Mouse (Mus musculus) brain, embryonic 18.5 days (tissue): ENCODE results near the gene Lrmda.

Experiments
- DNase-seq: peaks from one replicate; pipeline ENCODE4 v3.0.0-alpha.2; 2012; ENCODE audit warnings: low read depth, low spot score

Lrmda gene

DNA sequence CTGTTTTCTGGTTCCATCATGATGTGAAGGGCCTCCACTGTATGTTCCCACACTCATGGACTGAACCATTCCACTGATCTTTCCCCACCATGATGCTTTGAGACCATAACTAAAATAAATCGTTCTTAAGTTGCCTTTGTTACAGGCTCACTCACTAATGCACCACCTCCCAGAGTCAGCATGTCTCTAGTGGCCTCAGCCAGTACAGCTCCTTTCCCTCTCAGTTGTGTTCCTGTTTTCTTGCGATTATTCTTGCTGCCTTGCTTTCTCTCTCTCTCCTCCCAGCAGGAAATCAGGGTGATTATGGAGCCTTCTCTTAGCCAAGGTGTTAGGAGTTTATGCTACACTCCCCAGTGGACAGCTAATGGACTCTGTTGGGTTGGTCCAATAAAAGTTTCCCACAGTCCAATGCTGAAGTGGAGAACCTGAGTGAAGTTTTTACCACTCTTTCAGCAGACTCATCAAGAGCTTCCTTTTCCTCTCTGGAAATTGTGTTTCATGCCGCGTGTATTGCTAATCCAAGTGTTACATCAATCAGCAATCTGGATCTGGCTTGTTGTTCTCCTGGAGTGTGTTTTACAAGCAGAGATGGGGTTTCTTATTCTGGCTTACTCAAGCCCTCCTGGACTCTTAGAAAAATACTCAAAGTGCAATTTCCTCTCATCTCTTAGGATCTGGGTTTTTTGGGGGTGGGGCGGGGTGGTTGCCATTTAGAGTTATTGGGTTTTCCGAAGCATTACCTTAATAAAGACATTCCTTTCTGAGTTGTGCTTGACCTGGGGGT lies 490.4 kb downstream of the Lrmda start:
- DNase-seq, result no peak

DNA sequence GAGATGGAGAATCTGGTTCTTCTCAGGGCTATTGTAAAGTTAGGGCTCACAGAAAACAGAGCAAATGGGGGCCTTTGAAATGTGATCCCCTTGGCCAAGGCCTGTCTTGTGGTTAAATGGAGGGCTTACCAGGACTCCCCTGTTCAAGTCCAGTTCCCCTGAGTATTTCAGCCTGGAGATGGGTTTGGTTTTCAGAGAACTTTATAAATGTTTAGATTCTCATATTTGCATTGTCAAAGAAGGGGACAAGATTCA lies 490.9 kb downstream of the Lrmda start:
- no peak for DNase-seq

DNA sequence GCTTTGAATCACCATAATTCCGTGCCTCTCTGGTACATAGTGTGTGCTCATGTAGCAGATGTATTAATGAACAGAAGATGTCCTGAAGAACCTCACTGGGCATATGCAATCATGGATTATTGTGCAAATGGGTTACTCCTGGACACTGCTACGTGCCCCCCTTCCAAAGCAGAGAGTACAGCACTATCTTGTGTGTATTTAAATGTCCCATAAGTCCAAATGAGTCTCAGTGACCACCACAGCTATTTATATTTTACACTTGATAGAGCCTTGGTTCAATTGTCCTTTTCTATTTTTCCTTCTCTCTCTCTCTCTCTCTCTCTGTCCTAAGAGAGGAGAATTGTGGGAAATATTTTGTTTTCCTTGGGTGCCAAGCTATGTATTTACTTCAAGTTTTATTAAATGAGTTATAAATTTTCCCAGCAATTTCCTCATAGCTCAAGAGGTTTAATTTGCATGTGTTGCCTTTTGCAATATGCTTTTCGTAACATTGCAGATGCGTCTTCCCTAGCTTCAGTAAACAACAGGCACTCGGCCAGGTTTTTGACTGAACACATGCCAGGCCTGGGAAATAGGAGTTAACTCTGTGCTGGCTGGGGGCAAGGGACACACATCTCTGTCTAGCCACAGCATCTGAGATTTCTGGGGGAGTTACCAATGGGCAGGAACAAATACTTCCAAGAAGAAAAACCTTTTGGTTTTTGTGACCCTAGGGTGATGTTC lies 495.0 kb downstream of the Lrmda start:
- peak; percentile 49 for DNase-seq

- no peak for DNase-seq
These were observed 511.2 kb downstream of the Lrmda start for GRCm38 (mm10) chr14:22530706-22531105.

- DNase-seq, result no peak
These were observed 514.0 kb downstream of the Lrmda start for GRCm38 (mm10) chr14:22533501-22533900.

DNA sequence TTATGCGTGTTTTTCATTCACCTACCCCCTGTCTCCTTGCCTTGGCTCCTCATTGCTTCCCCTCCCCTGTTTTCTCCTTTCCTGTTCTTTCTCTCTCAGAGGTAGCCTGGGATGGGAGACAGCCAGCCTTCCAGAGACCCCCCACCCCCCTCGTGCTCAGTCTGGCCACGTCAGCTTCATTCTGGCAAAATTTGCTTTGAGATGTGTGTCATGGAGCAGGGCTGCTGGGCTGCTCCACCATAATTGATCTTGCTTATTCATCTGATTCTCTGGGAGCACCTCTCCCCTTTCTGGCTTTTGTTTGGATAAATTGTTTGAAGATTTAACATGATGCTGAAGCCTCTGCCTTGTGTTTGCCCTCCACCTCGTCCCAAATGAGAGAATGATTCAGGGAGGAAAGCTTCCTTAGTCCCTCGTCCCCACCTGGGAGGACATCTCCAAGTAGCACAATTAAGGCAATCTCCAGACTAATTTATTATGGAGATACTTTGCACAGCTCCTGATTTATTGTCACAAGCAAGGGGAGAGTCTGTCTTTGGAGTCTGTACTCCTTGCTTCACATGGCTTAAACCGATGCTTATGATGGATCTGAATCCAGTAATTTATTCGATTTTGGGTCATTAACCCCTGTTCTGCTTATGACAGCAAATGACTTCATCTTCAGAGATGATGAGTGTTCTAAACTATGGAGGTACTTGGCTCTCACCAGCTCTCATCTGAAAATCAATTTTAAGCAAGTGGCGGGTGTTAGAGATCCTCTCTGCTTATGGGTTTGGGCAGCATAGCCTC lies 526.6 kb downstream of the Lrmda start:
- no peak for DNase-seq

DNA sequence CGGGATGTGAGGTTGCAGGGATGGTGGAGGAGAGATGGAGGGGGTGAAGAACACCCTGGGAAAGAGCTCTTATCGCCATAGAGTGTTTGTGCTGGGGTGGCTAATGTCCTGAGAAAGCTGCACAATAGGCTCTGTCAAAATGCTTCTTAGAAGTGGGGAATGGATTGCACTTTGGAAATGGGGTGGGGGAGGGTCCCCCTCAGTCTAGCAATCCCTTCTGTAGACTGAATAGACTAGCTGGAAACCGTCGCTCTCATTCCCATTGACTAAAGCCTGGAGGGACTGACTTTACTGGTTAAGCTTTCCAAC lies 527.1 kb downstream of the Lrmda start:
- no peak for DNase-seq

DNA sequence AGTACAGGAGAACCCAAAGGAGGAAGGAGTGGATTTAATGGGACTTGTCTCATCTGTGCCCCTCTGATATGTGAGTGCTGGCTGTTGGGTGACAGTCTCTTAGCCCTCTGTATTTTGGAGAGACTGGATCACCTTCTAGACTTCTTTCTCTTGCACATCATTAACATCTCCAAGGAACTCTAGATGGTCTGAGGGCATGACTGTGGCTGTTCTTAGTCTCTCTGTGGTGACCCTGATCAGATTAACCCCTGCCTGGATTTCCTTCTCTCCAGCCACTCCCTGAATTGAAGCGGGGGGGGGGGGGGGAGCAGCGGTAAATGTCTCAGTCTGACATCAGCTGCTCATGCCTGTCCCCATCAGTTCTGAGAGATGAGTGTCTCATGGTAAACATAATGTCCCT lies 528.8 kb downstream of the Lrmda start:
- no peak for DNase-seq

DNA sequence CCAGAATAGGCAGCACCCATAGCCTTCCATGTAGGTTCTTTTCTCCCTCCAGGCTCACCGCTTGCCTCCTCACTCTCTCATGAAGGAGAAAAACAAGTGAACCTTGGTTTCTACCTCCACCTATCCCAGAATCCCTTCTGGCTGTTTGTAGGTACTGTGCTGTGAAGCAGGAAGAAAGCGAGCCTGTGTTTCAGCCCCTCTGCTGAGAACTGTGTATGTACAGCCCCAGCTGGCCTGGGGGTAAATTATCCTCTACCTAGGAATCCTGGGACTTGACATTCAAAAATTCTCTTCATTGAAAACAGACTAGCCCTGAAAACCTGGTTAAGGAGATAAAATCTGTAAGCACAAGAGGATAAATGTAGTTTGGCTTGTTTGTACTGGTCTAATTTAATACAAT lies 529.7 kb downstream of the Lrmda start:
- DNase-seq, result no peak

DNA sequence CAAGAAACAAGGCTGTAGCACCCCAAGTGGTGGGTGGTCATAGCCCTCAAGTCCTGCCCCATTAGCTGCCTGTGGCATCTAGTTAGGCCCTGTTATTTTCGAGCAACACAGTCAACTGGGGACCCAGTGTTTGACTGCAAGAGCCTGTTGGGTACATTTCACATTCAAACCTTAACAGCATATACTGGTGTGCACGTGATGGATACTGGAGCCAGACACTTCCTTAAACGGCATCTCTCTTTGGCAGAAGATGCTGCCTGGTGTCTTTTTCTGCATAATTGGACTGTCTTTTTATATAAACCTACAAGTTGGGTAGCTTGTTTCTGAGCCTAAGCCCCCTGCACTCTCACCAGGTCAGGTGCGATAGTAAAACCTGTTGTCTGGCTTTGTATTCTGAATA lies 532.8 kb downstream of the Lrmda start:
- no peak for DNase-seq

DNA sequence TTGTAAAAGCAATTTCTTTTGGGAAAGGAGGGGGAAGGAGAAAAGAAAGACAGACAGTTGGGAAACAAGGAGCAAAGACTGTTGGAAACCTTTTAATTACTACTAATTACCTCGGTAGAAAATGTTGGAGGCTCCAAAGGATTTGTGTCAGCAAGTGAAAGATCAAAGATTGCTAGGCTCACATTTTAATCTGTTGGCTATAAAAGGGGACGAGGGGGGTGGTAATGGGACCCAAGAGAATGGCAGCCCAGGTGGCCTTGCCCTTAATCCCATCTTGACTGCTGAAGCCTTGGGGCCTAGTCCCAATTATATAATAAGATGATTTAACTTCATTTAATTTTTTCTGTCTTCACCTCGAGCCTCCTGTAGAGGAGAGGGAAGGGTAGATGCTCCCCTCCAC lies 533.3 kb downstream of the Lrmda start:
- no peak for DNase-seq

- DNase-seq, result no peak
These were observed 534.2 kb downstream of the Lrmda start for GRCm38 (mm10) chr14:22553717-22554116.

- DNase-seq, result no peak
These were observed 553.0 kb downstream of the Lrmda start for GRCm38 (mm10) chr14:22572486-22572885.

DNA sequence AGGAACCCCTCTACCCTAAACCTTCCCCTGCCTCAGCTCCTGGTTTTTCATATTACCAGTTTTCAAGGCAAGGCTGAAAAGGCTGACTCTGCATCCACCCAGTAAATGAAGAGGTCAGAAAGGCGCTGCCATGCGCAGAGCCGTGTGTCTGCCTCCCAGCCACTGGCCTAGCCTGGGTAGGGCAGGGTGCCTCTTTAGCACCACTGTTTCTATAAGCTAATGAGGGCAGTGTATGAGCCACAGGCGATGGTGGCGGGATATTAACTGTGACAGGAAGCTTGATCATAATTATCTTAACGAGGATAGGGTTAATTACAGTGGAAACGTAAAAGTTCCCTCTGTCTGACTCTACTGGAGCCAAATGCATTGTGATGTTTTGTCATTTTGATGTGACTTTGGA lies 554.1 kb downstream of the Lrmda start:
- no peak for DNase-seq

- no peak for DNase-seq
These were observed 554.5 kb downstream of the Lrmda start for GRCm38 (mm10) chr14:22574006-22574405.

- no peak for DNase-seq
These were observed 556.9 kb downstream of the Lrmda start for GRCm38 (mm10) chr14:22576441-22576840.

DNA sequence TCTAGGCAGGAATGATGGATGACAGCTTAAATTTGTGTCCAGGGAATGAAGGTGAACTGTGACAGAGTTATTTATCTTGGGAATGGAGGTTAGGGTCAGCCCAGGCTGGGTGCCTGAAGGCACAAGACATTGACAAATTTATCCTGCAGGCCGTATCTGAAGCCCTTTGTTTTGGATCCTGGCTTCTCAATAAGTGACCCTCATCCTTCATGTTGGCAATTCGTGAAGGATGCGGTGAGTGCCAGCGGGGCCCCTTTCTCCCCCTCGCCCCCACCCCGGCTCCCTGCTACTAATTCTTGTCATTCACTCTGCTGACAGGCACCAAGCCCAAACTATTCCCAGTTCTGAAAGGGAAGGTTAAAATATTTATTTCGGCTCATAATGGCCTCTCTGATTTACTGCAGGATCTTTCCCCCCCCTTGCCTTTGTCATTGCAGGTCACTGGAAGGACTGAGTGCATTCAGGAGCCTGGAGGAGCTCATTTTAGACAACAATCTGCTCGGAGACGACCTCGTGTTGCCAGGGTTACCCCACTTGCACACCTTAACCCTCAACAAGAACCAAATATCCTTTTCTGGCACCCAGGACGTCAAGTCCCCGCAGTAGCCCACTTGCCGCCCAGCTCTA lies 558.0 kb downstream of the Lrmda start:
- no peak for DNase-seq

DNA sequence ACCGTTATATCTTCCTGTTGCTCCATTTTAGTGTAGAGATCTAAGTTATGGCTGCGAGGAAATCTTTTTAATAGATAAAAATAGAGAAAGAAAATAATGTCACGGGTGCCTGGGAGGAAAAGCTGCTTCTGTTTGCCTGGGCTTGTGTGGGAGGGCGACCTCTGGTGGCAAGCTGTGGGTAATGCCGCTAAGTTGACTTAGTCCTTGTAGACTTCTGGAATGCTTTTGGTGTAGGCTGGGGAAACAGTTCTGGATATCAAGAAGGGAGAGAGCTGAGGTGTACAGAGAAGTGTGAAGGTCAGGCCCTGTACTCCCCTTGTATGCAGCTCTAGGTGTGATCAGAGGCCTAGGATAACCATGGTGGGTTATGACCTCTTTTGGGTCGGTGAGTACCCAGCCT lies 558.7 kb downstream of the Lrmda start:
- peak; percentile 59 for DNase-seq

DNA sequence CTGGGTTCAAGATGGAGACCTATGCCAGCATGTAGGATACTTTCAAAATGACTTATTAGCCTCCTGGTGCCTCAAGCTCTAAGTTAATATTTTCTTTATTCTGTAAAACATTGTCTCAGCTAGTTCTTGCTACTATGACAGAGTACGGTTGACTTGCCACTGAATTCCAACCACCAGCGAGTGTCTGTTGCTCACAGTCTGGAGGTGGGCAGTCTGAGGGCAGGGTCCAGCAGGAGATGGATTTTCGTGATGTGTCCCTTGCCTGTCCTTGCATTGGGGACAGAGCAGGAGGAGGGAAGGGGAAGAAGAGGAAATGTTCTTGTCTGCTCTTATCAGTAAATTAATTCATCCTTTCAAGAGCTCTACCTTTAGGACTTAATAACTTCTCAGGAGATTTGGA lies 559.5 kb downstream of the Lrmda start:
- no peak for DNase-seq

DNA sequence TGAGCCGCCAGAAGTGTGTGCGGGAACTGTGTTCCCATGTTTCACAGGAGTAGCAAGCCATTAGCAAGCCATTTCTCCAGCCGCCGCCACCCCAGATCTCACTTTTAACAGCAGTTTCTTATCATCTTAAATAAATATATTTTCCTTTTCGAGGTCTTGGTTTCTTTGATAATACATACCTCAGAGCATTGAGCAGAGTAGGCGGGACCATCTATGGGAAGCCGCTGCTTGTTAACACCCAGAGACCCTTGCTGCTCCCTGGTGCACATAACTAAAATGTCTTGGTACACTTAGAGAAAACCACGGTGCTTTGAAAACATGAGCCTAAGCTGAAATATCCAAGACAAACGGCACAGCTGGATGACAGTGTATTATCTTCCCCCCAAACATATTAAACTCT lies 562.6 kb downstream of the Lrmda start:
- no peak for DNase-seq

DNA sequence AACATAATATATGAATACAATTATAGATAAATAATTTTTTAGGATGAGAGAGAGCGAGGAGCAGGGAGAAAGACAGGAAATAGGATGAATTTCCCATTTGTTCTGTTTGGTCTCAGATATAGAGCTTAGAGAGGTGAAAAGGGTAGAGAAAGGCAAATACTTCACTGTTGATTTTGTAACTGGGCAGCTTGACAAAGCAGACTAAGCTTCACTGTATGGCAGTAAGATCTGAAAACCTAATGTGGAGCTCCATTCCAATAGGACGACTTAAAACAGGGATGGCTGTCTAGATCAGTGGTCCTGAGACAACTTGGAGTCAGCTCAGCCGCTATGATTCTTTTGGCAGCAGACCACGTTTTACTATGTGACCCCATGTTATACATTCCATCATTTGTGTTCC lies 566.8 kb downstream of the Lrmda start:
- DNase-seq, result no peak

GRCm38 (mm10) chr14:22586796-22587195 lies 567.3 kb downstream of the Lrmda start:
- DNase-seq, result no peak
